Mouse (Mus musculus): ENCODE results near the gene Tnfsf11. TPM values are rescaled to one million over a fixed set of nuclear protein-coding genes. Genes with fewer than 3 reads are reported as not detected.

Gene Tnfsf11
- 0.08 TPM in 1 of 2 replicates, not detected in the other for polyA plus RNA-seq (2012; rRNA removed)

DNA sequence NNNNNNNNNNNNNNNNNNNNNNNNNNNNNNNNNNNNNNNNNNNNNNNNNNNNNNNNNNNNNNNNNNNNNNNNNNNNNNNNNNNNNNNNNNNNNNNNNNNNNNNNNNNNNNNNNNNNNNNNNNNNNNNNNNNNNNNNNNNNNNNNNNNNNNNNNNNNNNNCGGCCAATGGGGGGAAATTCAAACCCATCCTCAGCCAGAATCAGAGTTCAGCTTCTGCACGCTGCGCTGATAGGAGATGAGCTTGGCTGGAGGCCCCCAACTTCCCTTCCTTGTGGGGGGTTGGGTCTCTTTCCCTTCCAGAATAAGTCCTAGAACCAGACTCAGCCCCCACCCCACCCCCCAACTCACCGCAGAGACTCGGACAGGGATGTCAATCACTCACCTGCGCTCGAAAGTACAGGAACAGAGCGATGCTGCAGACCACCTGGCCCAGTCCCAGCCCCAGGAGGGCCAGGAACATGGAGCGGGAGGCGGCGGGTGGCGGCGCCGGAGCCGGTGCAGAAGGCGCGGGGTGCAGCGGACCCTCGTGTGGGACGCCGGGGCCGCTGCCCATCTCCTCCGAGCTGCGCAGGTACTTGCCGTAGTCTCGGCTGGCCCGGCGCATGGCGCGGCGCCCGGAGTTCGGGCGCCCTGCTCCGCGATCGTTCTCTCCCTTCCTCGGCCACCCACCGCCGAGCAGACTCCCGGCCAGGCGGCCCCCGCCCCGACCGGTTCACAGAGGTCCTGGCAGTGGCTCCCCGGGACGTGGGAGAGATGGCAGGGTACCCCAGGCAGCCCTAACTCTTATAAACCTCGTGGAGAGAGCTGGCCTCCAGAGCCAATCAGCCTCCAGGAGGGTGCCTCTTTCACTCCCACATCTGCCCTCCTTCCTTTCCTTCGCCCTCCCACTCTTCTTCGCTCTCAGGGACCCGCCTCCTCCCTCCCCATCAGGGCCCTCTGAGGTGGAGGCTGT lies at the start of gene Tnfsf11:
Gene Tnfsf11, minus strand, starts transcription at position 758 of the 952 bp plus-strand sequence.
- no peak for DNase-seq (ENCODE audit: low read depth)

DNA sequence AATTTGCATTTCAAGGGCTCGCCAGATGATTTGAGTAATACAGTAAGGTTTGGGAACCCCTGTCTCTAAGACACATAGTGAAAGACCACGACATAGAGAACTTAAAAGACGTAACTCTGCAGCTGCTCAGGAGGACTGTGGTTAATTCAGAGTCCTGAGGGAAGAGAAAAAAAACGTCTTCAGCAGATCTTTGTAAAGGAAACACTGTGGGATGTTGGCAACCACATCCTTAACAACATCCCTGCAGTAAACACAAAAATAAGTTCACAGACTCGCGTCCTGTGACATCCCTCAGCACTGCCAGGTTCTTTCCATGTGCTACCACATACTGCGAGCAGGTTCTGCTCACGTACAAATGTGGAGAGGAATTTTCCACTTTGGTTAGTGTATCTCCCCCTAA lies 48.9 kb upstream of the Tnfsf11 start:
- DNase-seq (ENCODE audit: low read depth) = no peak

DNA sequence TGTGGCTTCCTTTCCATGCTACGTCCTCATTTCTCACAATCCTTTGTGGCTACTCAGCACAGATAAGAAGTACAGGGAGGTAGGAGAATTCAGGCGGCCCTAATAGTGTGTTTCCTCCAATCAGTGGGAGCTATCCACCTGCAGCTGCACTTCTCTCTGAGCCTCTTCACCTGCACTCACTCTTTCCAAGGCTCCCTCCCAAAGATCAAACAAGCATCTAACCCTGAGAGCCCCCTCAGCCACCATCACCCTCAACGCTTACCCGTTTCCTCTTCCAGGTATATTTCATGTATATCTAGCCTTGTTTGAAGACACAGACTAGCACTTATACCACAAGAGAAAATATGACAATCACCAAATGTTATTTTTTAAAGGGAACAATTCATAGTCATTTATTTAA lies 47.5 kb upstream of the Tnfsf11 start:
- no peak for DNase-seq (ENCODE audit: low read depth)

DNA sequence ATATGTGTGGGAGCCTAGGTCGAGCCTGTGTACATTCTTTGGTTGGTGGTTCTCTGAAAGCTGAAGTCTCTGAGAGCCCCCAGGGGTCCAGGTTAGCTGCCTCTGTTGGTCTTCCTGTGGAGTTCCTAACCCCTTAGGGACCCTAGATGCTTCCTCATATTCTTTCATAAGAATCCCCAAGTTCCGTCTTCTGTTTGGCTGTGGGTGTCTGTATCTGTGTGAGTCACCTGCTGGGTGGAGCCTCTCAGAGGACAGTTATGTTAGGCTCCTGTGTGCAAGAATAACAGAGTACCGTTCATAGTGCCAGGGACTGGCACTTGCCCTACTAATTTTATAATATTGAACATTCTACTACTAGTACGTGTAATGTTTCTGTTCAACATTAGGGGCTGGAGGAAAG lies 45.0 kb upstream of the Tnfsf11 start:
- no peak for DNase-seq (ENCODE audit: low read depth)

DNA sequence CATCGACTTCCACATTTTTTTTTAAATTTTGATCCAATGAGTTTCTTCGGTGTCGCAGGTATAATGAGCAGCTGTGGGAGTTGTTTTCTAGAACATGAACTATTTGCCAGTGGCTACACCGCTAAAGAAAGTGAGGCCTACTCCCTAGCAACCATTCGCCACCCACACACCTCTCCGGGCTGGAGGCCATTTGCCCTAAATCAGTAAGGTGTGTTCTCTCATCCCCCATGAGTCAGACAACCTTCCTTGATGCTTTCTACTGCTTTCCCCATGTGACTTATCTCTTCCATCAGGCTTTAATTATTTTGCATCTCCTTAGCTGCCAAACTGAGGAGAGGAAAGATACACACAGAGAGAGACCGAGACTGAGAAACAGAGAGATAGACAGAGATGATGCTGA lies 43.7 kb upstream of the Tnfsf11 start:
- peak; percentile 5 for DNase-seq (ENCODE audit: low read depth)

DNA sequence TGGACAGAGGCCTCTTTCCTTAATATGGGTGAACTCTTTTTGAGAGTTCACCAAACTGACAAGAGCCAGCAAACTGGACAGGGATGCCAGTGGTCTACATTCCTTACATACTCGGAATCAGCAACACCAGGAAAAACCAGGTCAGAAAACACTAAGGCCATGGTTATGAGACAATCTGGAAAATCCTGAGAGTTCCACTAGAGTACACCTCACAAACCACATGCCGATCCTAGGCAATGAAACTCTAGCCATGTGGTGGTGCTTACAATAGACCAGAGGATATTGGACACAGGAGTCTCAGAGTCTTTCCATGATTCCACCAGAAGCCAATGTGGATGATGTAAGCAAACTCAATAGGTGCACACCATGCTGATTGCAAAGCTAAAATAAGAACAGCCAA lies 39.9 kb upstream of the Tnfsf11 start:
- DNase-seq (ENCODE audit: low read depth) = no peak

DNA sequence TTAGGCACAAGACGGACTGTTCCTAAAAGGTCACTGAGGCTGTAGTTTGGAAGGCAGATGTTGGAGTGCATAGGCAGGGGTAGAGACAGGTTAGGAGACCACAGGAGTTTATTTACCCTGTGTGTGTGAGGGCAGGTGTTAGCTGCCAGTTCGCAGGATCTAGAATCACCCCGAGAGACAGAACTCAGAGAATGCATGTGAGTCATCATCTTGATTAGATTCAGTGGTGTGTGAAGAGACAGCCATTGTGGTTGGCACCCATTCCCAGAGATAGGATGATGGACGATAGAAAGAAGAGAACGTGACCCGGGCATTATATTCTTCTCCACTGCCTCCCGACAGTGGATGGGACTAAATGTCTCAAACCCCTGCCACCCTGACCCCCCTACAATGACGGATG lies 35.2 kb upstream of the Tnfsf11 start:
- DNase-seq (ENCODE audit: low read depth) = no peak

DNA sequence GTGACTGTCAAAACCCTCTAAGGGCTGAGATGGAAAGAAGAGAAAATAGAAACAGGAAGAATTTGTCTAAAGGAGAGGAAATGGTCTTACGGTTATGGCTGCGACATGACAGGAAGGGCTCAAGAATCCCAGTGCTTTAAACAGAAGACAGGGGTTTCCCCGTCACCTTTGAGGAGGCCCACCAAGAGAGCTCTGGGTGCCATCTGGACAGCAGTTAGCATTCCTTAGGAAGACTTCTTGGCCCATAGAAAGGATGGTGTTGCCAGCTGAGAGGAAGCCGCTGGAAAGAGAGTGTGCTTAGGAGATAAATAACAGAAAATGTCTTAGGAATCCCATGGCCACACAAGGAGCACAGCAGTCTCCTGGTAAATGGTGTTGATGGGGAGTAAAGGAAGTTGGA lies 34.3 kb upstream of the Tnfsf11 start:
- DNase-seq (ENCODE audit: low read depth) = no peak

DNA sequence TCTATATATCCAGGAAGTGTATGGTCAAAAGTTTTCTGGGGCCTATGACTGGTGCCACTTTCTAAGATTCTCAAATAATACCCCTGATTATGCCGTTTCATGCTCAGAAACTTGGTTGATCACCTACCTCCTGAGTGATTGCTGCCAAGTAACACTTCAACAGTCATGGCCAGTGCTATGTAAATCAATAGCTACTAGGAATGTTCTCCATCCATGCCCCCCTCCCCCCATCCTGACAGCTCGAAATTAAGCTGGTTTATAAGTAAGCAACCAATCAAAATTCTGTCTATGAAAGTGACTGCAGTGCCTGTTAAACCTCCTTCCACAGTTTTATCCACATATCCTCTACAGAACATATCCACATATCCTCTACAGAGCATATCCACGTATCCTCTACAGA lies 25.5 kb upstream of the Tnfsf11 start:
- DNase-seq (ENCODE audit: low read depth) = no peak

DNA sequence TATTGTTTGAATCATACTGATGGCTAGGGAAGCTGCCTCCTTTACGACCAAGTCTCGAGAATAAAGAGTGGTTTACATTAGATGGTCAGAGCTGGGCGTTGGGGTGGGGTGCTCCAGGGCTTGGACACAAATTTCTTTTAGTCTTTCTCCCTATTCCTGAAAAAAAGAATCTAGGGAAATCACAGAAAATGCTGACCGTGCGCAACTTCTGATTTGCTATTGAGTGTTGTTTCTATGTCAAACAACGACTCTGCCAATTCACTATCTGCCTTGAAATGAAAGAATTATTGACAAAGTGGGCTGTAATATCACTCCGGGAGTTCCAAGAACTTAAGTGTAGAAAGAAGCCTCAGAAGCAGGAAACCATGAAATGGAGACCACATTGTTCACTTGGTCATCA lies 23.5 kb upstream of the Tnfsf11 start:
- DNase-seq (ENCODE audit: low read depth) = no peak

DNA sequence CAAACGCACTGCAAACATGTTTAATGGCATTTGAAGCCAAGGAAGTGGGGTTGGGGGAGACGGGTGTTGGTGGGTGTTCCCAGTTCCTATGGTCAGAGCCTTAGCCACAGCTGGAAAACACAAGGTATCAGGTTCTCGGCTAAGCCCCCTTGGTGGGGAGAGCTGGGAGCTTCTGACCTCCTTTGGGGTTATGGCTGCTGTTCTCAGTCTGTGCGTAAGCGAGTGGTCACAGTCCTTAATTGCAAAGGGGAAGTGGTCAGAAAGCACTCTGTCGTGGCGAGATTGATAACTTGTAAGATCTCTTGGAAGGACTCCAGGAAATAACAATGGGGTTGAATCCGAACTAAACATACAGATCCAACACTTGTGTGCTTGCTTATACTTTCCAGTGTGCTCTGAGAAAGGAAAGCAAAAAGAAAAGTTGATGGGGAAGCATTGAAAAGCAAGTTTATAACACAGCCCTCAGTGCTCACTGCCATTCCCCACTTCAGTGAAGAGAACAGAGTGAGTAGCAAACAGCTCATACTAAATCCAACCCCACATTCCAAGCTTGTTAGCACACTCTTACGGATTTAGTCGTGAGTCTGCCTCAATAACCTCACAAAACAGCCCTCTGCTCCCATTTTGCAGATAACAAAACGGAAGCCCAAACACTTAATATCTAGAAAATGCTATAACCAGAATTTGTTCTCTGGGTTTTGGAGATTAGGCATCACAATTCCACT lies 22.9 kb upstream of the Tnfsf11 start:
- no peak for DNase-seq (ENCODE audit: low read depth)

DNA sequence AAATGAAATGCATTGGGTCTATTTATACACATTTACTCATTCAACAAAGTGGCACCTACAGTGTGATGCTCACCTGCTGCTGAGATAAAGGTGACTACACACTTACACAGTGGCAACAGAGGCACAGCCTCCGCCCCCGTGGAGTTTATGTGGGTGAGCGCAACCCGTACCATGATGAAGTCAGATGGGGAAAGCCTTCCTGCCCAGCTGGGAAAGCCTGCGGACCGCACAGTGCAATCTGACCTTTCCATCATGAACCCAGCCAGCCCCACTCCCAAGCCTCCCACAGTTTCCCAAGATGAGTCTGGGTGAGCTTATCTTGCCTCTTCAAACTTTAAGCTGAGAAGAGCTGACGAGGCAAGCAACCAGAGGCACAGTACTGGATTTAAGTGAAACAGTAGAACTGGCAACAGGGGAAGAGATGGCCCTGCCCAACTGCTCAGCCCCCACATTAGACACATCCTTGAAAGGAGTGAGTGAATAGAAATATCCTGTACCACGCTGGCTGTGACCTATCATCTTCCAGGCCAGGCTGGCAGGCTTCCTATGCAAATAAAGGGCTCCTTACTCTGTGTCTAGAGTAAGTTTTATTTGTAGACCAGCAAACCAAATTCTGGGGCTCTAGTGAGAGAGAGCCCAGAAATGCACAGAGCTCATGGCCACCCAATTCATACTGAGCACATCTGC lies 22.1 kb upstream of the Tnfsf11 start:
- DNase-seq (ENCODE audit: low read depth) = no peak

DNA sequence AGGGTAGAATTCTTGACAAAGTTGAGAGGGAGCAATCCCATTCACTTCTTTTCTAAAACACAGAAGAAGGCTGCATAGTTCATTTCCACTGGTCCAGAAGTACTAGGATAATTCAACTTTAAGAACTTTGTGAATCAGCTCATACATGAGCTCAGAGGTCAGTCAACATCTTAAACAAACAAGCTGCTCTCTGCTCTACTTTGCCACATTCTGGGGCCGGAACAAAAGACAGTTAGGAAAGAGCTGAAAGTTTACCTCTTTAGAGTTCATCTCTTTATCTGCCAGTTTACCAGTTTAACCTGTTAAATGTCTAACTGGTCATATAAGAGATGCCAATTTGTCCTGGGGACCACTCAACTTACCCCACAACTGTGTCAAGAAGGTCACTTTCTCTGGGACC lies 15.5 kb upstream of the Tnfsf11 start:
- no peak for DNase-seq (ENCODE audit: low read depth)

DNA sequence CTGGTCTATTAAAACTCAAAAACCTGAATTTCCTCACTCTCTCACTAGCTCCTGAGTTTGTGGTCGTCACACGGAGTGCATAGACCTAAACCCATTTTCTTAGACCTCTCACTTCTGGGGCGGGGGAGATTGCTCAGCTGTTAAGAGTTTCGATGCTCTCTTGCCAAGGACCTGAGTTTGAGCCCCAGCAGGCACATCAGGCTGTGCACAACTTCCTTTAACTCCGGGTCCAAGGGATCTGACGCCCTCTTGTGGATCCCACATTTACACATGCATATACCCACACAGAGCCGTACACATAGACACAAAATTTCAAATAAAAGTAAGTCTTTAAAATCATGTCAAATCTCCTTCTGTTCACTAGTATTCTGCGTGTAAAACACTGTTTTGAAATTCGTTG lies 15.1 kb upstream of the Tnfsf11 start:
- no peak for DNase-seq (ENCODE audit: low read depth)

DNA sequence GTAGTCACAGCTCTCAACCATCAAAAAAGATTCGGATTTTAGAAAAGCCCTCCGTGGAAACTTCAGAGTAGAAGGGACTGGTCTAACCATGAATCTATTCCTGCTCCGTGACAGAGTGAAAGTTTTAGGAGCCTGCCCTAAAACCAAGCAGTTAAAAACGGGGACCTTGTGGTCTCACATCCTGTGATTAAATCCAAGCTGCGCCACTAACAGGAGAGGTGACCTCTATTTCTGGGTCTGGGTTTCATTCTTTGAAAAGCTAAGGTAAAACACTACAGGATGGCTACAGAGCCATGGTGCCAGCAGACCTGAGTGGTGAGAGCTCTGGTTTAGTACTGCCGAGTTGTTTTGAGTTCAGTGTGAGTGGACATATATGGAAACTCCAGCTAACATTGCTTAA lies 12.4 kb upstream of the Tnfsf11 start:
- no peak for DNase-seq (ENCODE audit: low read depth)

DNA sequence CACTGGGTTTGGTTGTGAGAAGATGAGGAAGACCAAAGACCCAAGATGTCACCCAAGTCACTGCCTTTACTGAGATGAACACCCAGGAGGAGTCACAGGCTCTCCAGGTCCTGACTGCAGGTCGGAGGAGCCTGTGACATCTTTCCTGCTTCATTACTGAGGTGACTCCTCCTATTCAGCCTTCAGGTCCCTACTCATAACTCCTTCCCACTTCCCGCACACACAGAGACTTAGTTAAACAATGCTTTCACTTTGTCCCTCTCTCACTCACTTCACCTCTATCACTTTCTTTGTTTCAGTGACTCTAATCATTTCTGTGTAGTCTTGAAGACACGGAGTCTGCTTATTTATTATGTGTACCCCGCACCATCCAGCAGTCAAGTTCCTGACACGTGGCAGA lies 11.7 kb upstream of the Tnfsf11 start:
- DNase-seq (ENCODE audit: low read depth) = no peak

DNA sequence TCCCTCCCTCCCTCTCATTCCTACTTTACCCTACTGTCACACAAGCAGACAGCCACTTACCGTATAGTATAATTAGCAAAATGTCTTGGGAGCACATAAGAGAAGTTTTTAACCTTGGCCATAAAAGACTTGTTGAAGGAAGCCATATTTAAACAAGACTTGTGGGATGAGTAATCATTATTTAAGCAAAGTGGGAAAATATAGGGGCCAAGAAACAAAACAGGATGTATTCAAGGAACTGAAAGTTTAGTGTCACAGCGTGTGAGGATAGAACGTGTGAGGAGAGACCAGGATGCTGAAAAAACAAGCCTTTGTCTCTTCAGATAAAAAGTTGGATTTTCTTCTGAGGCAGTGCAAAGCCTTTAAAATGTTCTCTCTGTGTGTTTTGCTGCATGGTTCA lies 11.2 kb upstream of the Tnfsf11 start:
- no peak for DNase-seq (ENCODE audit: low read depth)

DNA sequence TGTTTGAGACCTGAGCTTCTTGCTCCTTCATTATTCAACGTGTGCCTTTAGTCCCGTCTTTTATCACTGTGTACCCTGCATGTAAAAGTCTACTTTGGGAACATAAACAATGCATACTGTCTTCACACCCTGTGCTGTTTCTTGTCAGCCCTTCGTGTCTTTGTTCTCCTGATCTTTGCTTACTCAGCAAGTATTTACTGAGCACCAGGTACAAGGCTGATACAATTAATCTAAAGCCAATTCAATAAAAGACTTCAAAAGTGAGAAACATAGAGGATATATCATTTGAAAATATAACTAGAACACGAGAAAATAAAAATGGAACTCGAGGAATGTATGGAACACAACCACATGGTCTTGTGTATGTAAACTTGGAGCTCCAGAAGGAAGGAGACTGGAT lies 9.8 kb upstream of the Tnfsf11 start:
- DNase-seq (ENCODE audit: low read depth) = no peak

DNA sequence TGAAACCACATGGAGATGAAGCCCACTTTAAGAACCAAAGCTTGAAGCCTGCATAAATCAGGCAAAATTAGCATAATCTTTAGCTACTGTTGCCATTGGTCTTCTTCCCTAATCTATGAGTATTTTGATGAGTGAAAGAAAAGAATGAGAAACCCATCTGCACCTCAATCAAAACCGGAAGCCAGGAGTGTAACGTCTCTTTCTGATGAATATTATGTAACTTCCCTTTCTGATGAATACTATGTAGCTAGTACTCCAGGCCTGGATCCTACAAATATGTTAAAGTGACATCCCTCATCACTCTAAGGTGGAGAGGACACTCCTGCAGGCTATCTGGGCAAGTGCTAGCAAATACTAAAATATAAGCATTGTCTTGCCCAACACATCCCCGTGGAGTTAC lies 6.9 kb downstream of the Tnfsf11 start:
- DNase-seq (ENCODE audit: low read depth) = no peak

DNA sequence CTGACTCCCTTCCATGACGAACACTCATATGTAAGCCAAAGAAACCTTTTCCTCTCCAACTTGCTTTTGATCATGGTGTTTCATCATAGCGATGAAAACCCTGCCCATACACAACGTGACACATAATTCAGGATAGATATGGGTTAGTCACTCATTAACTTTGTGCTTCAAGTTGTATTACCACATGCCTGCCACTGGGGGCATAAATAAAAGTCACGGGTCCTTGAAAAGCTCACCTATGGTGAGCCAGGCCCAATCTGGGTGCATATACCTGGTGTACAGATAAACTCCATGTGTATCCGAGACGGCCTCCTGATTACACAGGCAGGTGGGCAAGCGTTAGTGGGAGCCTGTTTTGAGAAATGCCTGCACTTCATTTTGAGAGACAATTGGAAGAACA lies 15.2 kb downstream of the Tnfsf11 start:
- DNase-seq (ENCODE audit: low read depth) = no peak

DNA sequence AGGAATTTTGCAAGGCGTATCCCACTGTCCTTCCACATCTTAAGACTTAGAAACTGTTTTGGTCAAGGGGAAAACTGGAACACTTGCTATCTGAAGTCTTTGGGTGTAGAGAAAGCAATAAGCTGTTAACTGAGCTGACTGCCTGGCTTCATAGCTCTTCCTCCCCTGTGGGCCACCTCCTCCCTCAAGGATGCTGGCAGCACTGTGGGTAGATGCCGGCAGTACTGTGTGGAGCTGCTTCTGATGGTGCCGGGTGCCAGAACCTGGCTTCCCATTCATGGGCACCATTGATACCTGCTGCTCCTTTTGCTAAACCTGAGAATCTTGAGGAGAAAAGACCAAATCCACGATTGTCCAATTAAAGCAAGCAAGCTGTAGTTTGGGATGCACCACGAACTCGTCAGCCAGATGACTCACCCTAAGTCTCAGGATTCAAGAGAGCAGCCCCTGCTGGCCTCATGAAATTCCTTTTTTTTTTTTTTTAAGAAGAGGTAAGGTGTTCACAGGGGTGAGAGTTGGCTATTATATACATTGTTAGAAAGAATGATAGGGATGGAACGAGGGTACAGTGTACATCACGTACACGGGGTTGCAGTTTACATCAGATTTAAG lies 17.8 kb downstream of the Tnfsf11 start:
- no peak for DNase-seq (ENCODE audit: low read depth)

DNA sequence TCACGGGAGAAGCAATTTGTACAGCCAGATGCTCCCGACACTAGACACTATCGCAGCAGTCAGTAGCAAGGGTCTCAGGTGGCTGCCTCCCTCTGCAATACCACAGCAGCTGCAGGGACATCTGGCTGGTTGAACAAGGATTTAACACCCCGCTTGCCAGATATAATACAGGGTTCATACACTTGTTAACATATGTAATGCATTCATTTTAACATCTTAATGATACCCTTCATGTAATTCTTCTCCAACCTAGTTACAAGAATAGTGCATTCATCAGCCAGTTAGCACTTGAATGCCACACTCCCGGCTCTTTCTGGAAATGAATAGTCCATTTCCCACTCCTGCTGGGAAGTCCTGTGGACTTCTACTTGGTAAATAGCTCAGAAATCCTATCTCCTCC lies 18.9 kb downstream of the Tnfsf11 start:
- no peak for DNase-seq (ENCODE audit: low read depth)

Data from gonadal fat pad, adult 2 months (tissue).